Mouse (Mus musculus): ENCODE measurements around the gene Dgki. TPM values are rescaled to one million over a fixed set of nuclear protein-coding genes. Genes with fewer than 3 reads are reported as not detected.

Gene Dgki
- polyA plus RNA-seq, 1 experiment from 2014 or later: 1.1 TPM

DNA sequence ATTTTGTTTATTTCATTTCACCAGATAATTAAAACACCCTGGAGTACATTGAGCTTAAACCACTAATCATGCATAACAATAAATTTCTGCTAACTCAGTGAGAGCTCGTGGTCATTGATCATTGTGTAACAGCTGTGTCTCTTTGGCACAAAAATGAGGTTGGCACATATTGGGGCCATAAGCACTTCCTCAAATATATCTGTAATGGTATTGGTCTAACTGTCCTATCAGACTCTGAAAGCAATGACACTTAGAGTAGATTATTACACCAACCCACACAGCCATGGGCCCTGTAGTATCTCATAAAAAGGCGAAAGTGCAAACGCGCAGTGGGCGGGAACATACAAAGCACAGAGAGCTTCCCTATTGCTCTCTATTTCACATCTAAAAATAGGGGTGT is 305.7 kb downstream of the Dgki start:
- Histone ChIP-seq H3K4me2 (no peak overlapping the region), H3K27ac (no peak overlapping the region), H3K4me3 (no peak overlapping the region), H3K9ac (no peak overlapping the region), H3K9me3 (no peaks in the 10 kb centered on the region), H3K36me3 (no peaks in the 10 kb centered on the region), H3K27me3 (no peaks in the 10 kb centered on the region), H3K4me1 (no peaks in the 10 kb centered on the region)
- WGBS: 92% methylated on average over 5 of the region's 5 CpGs
- no peak for ATAC-seq (ENCODE audit: insufficient number of reproducible peaks, insufficient read depth, low FRiP score, low TSS enrichment, low read depth)

DNA sequence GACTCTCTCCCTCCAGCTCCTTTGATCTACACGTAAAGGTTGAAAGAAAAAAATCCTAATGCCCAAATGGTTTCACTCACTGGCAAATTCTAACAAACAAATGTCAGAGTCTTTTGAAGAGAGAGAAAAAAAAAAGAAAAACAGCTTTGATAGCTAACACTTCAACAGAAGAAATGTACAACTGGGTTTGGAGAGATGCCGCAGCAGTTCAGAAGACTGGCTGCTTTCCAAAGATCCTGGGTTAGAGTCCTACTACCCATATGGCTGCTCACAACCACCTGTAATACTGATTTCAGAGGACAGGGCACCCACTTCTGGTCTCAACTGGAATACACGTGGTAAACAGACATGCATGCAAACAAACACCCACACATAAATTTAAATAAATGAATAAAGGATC is 309.8 kb downstream of the Dgki start:
- no peak overlapping the region for H3K4me2 ChIP-seq
- 62% methylated on average over 3 of the region's 3 CpGs for WGBS
- H3K27me3 ChIP-seq: no peaks in the 10 kb centered on the region
- no peak overlapping the region for H3K4me3 ChIP-seq
- H3K27ac ChIP-seq: no peak overlapping the region
- H3K9me3 ChIP-seq: no peaks in the 10 kb centered on the region
- H3K9ac ChIP-seq: no peak overlapping the region
- no peaks in the 10 kb centered on the region for H3K36me3 ChIP-seq
- no peak for ATAC-seq (ENCODE audit: insufficient number of reproducible peaks, insufficient read depth, low FRiP score, low TSS enrichment, low read depth)
- peaks cover 14% of the 10 kb centered on the region for H3K4me1 ChIP-seq

DNA sequence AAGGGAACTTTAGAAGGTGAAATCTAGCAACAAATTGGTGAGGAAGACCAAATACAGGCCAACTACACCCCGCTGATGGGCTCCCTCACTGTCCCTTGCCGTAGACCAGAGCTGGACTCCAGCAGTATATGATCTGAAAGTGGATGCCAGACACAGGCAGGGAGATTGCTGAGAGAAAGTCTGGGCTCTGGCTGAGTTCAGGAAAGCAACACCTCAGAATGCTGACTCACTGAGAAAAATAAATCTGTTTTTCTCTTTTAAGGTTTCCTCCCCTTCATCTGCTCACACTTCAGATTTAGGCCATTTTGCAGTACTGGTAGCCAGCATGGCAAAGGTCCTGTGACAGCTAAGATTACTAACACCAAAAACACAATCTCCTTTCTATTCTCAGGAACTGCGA is 311.2 kb downstream of the Dgki start:
- Histone ChIP-seq H3K4me3 (no peak overlapping the region), H3K9me3 (no peaks in the 10 kb centered on the region), H3K4me1 (peaks cover 14% of the 10 kb centered on the region), H3K4me2 (no peak overlapping the region), H3K27ac (no peak overlapping the region; the same call in 1 of the 2 replicates), H3K36me3 (no peaks in the 10 kb centered on the region), H3K9ac (no peak overlapping the region), H3K27me3 (no peaks in the 10 kb centered on the region)
- 90% methylated on average over 3 of the region's 3 CpGs for WGBS
- ATAC-seq (ENCODE audit: insufficient number of reproducible peaks, insufficient read depth, low FRiP score, low TSS enrichment, low read depth): no peak

DNA sequence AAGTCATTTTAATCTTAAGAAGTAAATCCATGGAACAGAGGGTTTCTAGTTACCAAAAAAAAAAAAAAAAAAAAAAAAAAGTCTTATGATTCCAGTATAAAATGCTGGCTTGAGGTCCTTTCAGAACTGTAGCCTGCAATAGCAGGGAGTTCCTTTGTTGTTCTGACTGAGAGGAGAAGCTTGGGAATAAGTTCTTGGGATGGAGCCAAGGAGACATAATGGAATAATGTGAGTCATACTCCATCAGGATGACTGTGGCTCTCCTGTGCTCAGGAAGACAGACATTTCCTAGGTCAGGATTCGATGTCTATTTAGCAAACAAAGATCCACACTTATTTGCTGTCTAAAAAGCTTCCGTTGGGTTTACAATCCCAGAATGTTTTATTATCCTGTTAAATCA is 318.3 kb downstream of the Dgki start:
- Histone ChIP-seq H3K4me2 (no peak overlapping the region), H3K36me3 (no peaks in the 10 kb centered on the region), H3K9ac (no peak overlapping the region), H3K4me3 (no peak overlapping the region), H3K4me1 (no peaks in the 10 kb centered on the region), H3K27ac (no peak overlapping the region), H3K9me3 (no peaks in the 10 kb centered on the region), H3K27me3 (no peaks in the 10 kb centered on the region)
- no peak for ATAC-seq (ENCODE audit: insufficient number of reproducible peaks, insufficient read depth, low FRiP score, low TSS enrichment, low read depth)
- 65% methylated on average over 2 of the region's 2 CpGs for WGBS

DNA sequence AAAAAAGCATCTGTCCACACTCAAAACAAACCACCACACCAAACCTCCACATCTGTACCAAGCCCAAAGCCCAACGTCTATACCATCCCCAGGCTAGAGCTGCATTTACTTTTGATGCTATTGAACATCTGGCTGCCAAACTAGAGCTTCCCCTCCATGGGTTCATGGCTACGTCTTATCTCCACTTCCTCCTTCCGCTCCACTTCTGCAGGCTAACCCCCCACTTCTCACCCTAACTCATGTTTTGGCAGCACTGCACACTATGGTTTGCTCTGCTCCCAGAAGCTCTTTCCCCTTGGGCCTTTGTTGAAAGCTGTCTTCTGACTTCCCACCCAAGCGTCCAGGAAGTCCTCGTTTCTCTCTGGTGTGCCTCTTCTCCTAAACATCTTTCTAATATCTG is 319.5 kb downstream of the Dgki start:
- Histone ChIP-seq H3K36me3 (no peaks in the 10 kb centered on the region), H3K9ac (no peak overlapping the region), H3K27me3 (no peaks in the 10 kb centered on the region), H3K4me2 (no peak overlapping the region), H3K4me1 (no peaks in the 10 kb centered on the region), H3K27ac (no peak overlapping the region), H3K4me3 (no peak overlapping the region), H3K9me3 (no peaks in the 10 kb centered on the region)
- 73% methylated on average over 5 of the region's 5 CpGs for WGBS
- no peak for ATAC-seq (ENCODE audit: insufficient number of reproducible peaks, insufficient read depth, low FRiP score, low TSS enrichment, low read depth)

DNA sequence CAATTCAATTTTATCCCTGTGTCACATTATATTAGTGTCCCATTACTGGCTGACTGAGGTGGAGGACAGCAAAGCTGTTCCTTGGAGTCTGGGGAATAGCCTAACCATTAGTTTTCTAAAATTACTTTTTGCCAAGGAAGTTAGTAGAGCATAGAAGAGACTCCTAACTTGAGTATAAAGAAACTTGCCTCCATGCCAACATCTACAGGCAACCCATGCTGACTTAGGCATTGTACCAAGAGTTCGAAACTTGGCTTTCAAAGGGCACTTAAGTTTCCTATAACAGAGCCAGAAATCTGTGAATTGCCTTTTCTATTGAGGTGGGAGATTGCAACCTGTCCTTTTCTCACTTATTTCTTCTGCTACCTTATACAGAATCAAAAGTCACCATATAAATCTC is 321.8 kb downstream of the Dgki start:
- Histone ChIP-seq H3K9me3 (no peaks in the 10 kb centered on the region), H3K9ac (no peak overlapping the region), H3K36me3 (no peaks in the 10 kb centered on the region), H3K27me3 (no peaks in the 10 kb centered on the region), H3K4me1 (no peaks in the 10 kb centered on the region), H3K4me2 (no peak overlapping the region), H3K4me3 (no peak overlapping the region), H3K27ac (no peak overlapping the region)
- WGBS: 92% methylated on average over 1 of the region's 1 CpGs
- ATAC-seq (ENCODE audit: insufficient number of reproducible peaks, insufficient read depth, low FRiP score, low TSS enrichment, low read depth): no peak

DNA sequence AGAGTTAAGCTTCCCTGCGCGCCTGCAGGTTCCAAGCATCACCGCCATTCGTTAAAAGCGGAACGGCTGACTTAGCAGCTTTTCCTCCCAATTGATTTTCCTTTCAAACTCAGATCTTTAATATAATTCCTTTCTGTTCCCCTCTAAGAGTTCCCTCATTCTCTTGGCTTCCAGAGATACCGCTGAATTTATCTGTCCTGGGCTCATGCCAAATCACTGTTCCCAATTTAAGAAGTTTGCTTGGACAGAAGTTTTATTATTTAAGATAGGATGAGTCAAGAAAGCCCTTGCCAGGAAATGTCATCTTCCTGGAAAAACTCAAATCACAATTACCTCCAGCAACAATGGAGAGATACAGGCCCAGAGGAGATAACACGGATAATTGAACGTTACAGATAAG is 326.9 kb downstream of the Dgki start:
- 71% methylated on average over 9 of the region's 9 CpGs for WGBS

DNA sequence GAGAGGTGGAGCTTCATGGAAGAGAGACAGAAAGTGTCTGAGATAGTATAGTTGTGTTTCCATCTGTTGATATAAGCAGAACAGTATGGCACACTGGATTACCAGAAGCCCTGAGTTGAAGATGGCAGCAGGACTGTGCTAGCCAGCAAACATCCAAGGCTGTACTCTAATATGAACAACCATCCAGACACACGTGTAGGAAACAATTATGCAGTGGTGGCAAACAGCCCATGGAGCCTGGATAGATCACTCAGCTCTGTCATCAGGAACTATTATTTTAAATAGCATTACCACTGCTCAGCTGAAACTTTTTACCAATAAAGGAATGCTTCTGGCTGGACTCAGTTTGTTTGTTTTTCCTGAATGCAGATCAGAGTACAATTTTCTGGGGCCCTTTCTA is 327.5 kb downstream of the Dgki start:
- Histone ChIP-seq H3K4me2 (no peak overlapping the region), H3K27ac (no peak overlapping the region), H3K4me3 (no peak overlapping the region), H3K27me3 (no peaks in the 10 kb centered on the region), H3K36me3 (no peaks in the 10 kb centered on the region), H3K9ac (no peak overlapping the region), H3K4me1 (peaks cover 11% of the 10 kb centered on the region; the same call in 1 of the 2 replicates), H3K9me3 (no peaks in the 10 kb centered on the region)
- no peak for ATAC-seq (ENCODE audit: insufficient number of reproducible peaks, insufficient read depth, low FRiP score, low TSS enrichment, low read depth)
- 34% methylated on average over 1 of the region's 1 CpGs for WGBS

More for the DNA sequence above, 326.9 kb downstream of the Dgki start:
- Histone ChIP-seq H3K27me3 (no peaks in the 10 kb centered on the region), H3K4me3 (no peak overlapping the region), H3K27ac (no peak overlapping the region), H3K4me2 (no peak overlapping the region), H3K9me3 (no peaks in the 10 kb centered on the region), H3K4me1 (peaks cover 11% of the 10 kb centered on the region; the same call in 1 of the 2 replicates), H3K9ac (no peak overlapping the region), H3K36me3 (no peaks in the 10 kb centered on the region)
- ATAC-seq (ENCODE audit: insufficient number of reproducible peaks, insufficient read depth, low FRiP score, low TSS enrichment, low read depth): no peak

DNA sequence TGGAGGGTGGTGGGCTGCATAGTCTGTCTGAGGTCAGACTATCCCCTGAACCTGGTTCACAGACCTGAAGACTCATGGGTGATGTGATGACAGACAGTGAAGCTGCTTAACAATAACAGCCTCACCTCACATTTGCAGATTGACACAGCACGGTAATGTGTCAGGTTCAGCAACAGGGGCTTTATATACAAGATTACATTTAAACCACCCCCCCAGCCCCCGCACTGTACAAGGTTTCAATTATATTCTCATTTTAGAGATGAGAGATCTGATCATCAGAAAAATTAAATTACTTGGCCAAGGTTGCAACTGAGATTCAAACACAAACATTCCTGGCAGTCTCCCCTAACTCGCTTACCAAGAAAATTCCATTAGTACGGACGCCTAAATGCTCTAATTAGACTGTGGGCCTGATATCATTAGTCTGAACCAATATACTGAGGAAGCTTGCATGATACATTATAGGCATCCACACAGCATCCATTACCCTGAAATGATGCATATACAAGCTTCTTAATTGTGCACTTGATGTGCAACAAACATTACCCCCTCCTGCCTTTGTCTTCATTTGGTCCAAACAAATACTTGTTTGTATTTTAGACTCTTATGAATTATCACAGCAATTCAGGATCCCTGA is 330.6 kb downstream of the Dgki start:
- no peak overlapping the region for H3K4me2 ChIP-seq
- 60% methylated on average over 5 of the region's 5 CpGs for WGBS
- H3K27ac ChIP-seq: no peak overlapping the region
- H3K27me3 ChIP-seq: no peaks in the 10 kb centered on the region
- no peaks in the 10 kb centered on the region for H3K9me3 ChIP-seq
- H3K9ac ChIP-seq: no peak overlapping the region
- no peak overlapping the region for H3K4me3 ChIP-seq
- no peak for ATAC-seq (ENCODE audit: insufficient number of reproducible peaks, insufficient read depth, low FRiP score, low TSS enrichment, low read depth)
- H3K4me1 ChIP-seq: peaks cover 11% of the 10 kb centered on the region; the same call in 1 of the 2 replicates
- H3K36me3 ChIP-seq: no peaks in the 10 kb centered on the region

DNA sequence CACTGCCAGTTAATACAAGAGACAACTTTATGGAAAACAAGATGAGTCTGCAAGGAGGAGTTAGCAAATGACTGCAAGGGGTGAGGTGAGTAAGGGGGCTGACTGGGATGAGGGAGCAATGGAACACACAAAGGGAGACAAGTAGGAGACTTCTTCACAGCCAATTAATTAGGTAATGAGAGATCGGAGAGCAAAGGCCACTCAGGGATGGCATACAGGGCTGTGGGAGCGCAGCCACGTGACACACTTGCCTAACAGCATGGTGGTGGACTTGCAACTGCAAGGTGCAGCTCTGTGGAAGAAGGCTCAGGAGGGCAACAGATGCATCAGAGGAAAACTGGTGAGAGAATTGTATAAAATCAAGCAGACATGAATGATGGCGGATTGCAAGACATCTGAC is 339.3 kb downstream of the Dgki start:
- Histone ChIP-seq H3K4me2 (no peak overlapping the region), H3K27me3 (no peaks in the 10 kb centered on the region), H3K9me3 (no peaks in the 10 kb centered on the region), H3K4me3 (no peak overlapping the region), H3K9ac (no peak overlapping the region), H3K27ac (no peak overlapping the region), H3K36me3 (no peaks in the 10 kb centered on the region), H3K4me1 (no peaks in the 10 kb centered on the region)
- ATAC-seq (ENCODE audit: insufficient number of reproducible peaks, insufficient read depth, low FRiP score, low TSS enrichment, low read depth): no peak
- 91% methylated on average over 4 of the region's 4 CpGs for WGBS

DNA sequence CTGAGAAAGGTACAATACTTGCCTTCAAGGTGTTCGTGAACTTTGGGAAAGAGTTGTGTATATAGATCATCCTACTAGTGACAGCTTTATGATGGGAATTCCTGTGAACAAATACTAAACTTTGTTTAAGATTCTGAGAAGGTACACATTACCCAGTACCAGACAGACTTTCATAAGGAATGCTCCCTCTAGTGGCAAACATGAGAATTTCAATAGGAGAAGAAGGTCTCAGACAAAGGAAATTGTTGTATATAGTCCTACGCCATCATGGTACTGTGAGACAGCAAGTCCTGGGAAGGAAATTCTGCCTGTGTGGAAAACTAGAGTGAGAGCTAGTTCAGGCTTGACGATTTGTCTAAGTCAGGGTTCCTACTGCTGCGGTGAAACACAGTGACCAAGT is 344.7 kb downstream of the Dgki start:
- no peak for ATAC-seq (ENCODE audit: insufficient number of reproducible peaks, insufficient read depth, low FRiP score, low TSS enrichment, low read depth)

DNA sequence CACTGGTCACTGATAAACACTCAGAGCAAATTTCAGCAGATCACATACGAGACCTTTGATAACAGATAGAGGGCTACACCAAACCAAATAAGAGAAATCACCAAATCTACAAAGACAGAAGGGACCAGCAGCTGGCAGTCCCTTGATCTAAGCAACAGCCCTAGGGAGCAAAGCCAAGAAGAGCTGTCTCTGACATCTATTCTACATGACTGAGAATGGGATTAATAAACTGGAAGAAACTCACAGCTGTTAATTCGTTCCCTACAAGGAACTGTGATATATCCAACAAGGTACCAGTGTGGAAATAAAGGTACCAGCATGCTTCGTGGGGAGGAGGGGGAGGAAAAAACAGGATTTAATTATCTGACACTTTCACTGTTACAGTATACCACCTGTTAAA is 349.3 kb downstream of the Dgki start:
- Histone ChIP-seq H3K9me3 (no peaks in the 10 kb centered on the region), H3K4me2 (no peak overlapping the region), H3K9ac (no peak overlapping the region), H3K27me3 (no peaks in the 10 kb centered on the region), H3K36me3 (no peaks in the 10 kb centered on the region), H3K27ac (no peak overlapping the region), H3K4me1 (no peaks in the 10 kb centered on the region), H3K4me3 (no peak overlapping the region)
- no peak for ATAC-seq (ENCODE audit: insufficient number of reproducible peaks, insufficient read depth, low FRiP score, low TSS enrichment, low read depth)
- 73% methylated on average over 3 of the region's 3 CpGs for WGBS

More for the DNA sequence above, 344.7 kb downstream of the Dgki start:
- H3K9me3 ChIP-seq: no peaks in the 10 kb centered on the region
- no peak overlapping the region for H3K4me2 ChIP-seq
- no peaks in the 10 kb centered on the region for H3K27me3 ChIP-seq
- H3K4me3 ChIP-seq: no peak overlapping the region
- H3K27ac ChIP-seq: no peak overlapping the region
- WGBS: 84% methylated on average over 4 of the region's 4 CpGs
- H3K9ac ChIP-seq: no peak overlapping the region
- H3K4me1 ChIP-seq: no peaks in the 10 kb centered on the region
- H3K36me3 ChIP-seq: no peaks in the 10 kb centered on the region

All from embryonic facial prominence, embryonic 13.5 days (tissue).